Mouse (Mus musculus) hindbrain, embryonic 13.5 days (tissue): ENCODE measurements at regions not wholly inside any gene's neighbourhood (a gene's known extent, or its start where the extent isn't known, plus 50 kb on each side); places are given as distances from the start of the nearest gene placed in this dataset.
"Not testable (repeated sequence)": the region's sequence is repeated elsewhere in the genome, so short reads cannot be mapped to it uniquely, and the experiment has no call there.

Experiments used
- ATAC-seq: fragments of 200-750 bp; cut with Nextera tagmentation; 2 replicates; pipeline ENCODE4 v1.8.0; 2017; ENCODE audit warnings: moderate TSS enrichment; ENCODE audit not compliant: low FRiP score
- H3K27ac ChIP-seq: fragments of 300-500 bp; sonication (generic); 2 replicates; pipeline ENCODE4 v1.5.1; 2015; ENCODE audit warnings: inconsistent platforms, mild to moderate bottlenecking, moderate library complexity
- H3K27me3 ChIP-seq: fragments of 300-500 bp; sonication (generic); 2 replicates; pipeline ENCODE4 v1.6.1; 2015; ENCODE audit warnings: mild to moderate bottlenecking, inconsistent platforms
- H3K36me3 ChIP-seq: fragments of 300-500 bp; sonication (generic); 2 replicates; pipeline ENCODE4 v1.6.1; 2015; ENCODE audit warnings: mild to moderate bottlenecking, inconsistent platforms
- H3K4me1 ChIP-seq: fragments of 300-500 bp; sonication (generic); replicated peaks from 2 replicates; pipeline ENCODE4 v1.6.1; 2015; ENCODE audit warnings: inconsistent platforms
- H3K4me2 ChIP-seq: fragments of 300-500 bp; sonication (generic); 2 replicates; pipeline ENCODE4 v1.6.1; 2015; ENCODE audit warnings: inconsistent platforms, mild to moderate bottlenecking, moderate library complexity
- H3K4me3 ChIP-seq: fragments of 300-500 bp; sonication (generic); 2 replicates; pipeline ENCODE4 v1.5.1; 2015; ENCODE audit warnings: mild to moderate bottlenecking, inconsistent platforms
- H3K9ac ChIP-seq: fragments of 300-500 bp; sonication (generic); 2 replicates; pipeline ENCODE4 v1.6.1; 2015; ENCODE audit warnings: mild to moderate bottlenecking, inconsistent platforms
- H3K9me3 ChIP-seq: fragments of 300-500 bp; sonication (generic); 2 replicates; pipeline ENCODE4 v1.6.1; 2016; ENCODE audit warnings: inconsistent platforms
- WGBS: fragments of 180-500 bp; shearing (Covaris S2); methylation state at CpG from one replicate; pipeline ENCODE4 v1.1.7; 2015; 5-methylcytosine and 5-hydroxymethylcytosine counted together

DNA sequence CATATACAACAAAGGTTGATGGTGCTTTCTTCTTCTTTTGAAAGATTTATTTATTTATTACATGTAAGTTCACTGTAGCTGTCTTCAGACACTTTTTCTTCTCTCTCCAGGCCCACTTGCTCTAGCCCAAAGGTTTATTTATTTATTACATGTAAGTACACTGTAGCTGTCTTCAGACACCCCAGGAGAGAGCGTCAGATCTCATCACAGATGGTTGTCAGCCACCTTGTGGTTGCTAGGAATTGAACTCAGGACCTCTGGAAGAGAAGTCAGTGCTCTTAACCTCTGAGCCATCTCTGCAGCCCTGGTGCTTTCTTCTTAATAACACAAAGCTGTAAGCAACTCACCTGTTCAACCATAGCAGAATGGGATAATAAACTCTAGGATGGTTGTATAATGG is 117.3 kb upstream of the Cpsf6 start:
- not testable (repeated sequence) for H3K27ac ChIP-seq, H3K27me3 ChIP-seq, H3K4me3 ChIP-seq, H3K4me1 ChIP-seq, H3K36me3 ChIP-seq, ATAC-seq, H3K9ac ChIP-seq, H3K9me3 ChIP-seq, H3K4me2 ChIP-seq
- WGBS, result 88% methylated on average over 1 of the region's 1 CpGs

DNA sequence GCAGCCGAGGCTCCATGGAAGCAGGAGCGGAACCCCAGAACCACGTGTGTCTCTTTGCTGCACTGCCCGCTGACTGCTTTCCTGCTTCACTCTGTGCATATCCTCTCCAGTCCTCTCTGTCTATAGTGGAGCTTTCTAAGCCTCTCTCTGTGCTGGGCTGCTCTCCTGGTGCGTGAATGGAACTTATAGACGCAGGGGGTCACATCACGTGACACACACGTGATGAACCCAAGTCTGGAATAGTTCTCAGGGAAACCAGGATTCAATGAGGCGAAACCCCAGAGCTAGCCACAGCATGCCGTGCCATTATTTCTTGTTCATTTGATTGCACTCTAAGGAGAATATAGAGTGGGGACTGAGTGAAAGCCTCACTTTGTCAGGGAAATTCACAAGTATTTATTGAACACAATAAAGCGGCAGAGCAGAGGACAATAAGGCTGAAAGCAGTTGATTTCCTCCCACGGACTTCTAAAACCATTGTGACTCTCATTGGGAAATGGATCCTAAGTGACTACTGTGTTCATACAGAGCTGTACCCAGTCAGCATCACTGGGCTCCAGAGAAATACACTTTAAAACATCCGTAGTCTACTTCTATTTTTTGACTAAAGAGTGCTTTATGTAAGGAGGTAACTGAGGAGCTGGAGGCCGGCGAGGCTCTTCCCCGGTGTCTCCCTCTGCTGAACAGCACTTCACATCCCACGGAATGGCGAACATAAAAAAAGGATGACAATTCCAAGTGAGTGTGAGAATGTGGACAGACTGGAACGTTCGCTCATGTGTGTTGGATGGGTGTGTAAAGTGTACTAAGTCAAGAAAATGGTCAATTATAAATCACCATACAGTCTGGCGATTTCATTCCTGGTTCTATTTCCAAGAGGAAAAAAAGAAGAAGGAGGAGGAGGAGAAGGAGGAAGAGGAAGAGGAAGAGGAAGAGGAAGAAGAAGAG is 116.5 kb upstream of the Cpsf6 start:
- Histone ChIP-seq H3K36me3 (no peaks in the 10 kb centered on the region), H3K9ac (no peak overlapping the region), H3K27me3 (no peaks in the 10 kb centered on the region), H3K27ac (no peak overlapping the region), H3K4me1 (no peaks in the 10 kb centered on the region), H3K9me3 (no peaks in the 10 kb centered on the region), H3K4me2 (no peak overlapping the region), H3K4me3 (no peak overlapping the region)
- ATAC-seq, result peak; percentile 65; the same call in 1 of the 2 replicates
- 63% methylated on average over 21 of the region's 21 CpGs for WGBS

DNA sequence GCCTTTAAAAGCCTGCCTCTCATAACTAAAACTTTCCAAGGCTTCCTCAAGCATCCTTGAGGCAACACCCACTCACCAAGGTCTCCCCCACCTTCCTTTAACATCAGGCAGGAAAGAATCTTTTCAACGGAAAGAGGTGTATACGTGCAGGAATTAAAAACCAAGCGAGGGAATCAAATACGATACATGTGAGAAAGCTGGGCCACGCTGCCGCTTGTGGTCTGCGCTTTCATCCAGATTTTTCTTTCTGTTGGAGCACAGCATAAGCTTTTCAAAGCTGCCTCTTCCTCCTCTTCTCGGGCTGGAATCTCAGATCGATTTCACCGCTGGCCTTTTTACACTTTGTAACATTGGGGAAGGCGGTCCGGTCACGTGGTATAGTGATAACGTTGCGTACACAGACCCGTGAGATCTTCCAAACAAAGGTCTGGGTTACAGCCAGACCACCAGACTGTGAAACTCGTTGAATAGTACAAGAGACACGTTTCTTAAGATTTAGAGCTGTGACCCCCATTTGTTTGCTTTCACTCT is 114.4 kb upstream of the Cpsf6 start:
- peak overlapping the region; percentile 26 for H3K4me3 ChIP-seq
- H3K4me2 ChIP-seq, result peak overlapping the region; percentile 44
- H3K4me1 ChIP-seq, result no peaks in the 10 kb centered on the region
- WGBS, result 56% methylated on average over 18 of the region's 18 CpGs
- H3K27me3 ChIP-seq, result no peaks in the 10 kb centered on the region
- no peaks in the 10 kb centered on the region for H3K36me3 ChIP-seq
- no peaks in the 10 kb centered on the region for H3K9me3 ChIP-seq
- peak overlapping the region; percentile 56; the same call in 1 of the 2 replicates for H3K9ac ChIP-seq
- no peak overlapping the region for H3K27ac ChIP-seq
- ATAC-seq, result no peak

DNA sequence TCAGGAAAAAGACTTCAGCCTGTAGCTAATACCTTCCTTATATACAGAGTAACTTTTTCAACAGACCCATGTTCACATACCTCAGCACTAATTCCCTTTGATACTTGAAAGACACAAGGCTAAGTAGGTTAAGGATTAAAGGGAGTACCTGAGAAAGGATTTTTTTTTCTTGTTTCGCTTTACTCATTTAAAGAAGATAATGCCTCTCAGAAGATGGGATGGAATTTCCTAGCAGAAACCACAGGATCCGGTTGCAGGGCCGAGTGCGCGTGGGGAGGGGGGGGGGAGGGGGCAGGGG is 114.0 kb upstream of the Cpsf6 start:
- no peak for ATAC-seq
- no peak overlapping the region for H3K4me3 ChIP-seq
- H3K27me3 ChIP-seq, result no peaks in the 10 kb centered on the region
- H3K9ac ChIP-seq, result no peak overlapping the region
- 50% methylated on average over 2 of the region's 5 CpGs for WGBS
- no peaks in the 10 kb centered on the region for H3K9me3 ChIP-seq
- H3K27ac ChIP-seq, result no peak overlapping the region
- H3K4me1 ChIP-seq, result no peaks in the 10 kb centered on the region
- H3K4me2 ChIP-seq, result peak overlapping the region; percentile 44; the same call in 1 of the 2 replicates
- H3K36me3 ChIP-seq, result no peaks in the 10 kb centered on the region

DNA sequence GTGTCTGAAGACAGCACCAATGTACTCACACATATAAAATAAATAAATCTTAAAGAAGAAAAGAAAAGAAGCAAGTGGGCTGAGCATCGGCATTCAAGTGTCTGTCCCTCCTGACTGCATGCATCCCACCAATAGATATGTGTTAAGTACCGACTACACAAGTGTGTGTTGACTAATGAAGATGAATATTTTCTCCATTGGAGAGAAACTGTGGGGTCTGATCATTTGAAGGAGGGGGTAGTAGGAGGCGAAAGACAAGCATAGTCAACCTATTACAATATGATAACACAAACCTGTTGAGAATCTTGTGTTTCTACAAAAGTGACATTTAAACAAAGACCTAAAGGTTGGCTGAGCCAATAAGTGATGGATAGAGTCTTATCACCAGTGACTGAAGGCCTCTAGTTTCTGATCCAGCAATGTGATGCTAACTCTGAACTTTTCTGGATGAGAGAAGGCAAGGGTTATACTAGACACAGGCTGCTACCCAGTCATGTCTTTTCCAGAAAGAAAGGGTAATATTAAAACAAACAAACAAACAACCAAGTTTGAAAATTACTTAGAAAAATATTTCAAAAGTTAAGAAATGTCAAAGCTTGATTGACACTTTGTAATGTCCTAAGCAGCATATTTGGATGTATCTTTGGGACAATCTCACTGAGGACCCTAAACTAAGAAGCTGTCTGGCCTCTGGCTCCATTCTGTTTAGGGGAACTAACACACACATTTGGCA is 113.4 kb upstream of the Cpsf6 start:
- Histone ChIP-seq H3K27ac (no peak overlapping the region), H3K4me3 (no peak overlapping the region), H3K9ac (no peak overlapping the region), H3K4me1 (no peaks in the 10 kb centered on the region), H3K27me3 (no peaks in the 10 kb centered on the region), H3K9me3 (no peaks in the 10 kb centered on the region), H3K36me3 (no peaks in the 10 kb centered on the region), H3K4me2 (no peak overlapping the region)
- 94% methylated on average over 3 of the region's 3 CpGs for WGBS
- ATAC-seq, result no peak

DNA sequence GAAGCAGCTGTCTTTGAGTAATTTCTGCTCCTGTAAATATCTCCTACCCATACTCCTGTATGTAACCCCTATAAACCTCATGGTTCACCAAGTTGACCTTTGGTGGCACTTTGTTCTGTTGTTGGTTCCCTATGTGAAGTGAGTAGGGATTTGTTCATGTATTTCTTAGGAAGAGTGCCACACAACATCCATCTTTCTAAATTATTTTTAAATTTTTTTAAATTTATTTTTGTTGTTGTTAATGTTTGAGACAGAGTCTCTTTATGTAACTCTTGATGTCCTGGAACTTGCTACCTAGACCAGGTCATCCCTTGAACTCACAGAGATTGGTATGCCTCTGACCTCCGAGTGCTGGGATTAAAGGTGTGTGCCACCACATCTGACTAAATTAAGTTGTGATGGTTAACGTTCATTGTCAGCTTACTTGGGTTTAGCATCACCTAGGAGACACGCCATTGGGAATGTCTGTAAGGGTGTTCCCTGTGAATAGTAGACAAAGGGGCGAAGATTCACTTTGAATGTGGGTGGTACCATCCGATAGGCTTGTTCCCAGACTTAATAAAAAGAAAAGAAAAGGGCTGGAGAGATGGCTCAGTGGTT is 112.7 kb upstream of the Cpsf6 start:
- no peaks in the 10 kb centered on the region for H3K9me3 ChIP-seq
- no peak overlapping the region for H3K9ac ChIP-seq
- no peak for ATAC-seq
- H3K27ac ChIP-seq, result no peak overlapping the region
- 78% methylated on average over 5 of the region's 5 CpGs for WGBS
- H3K4me1 ChIP-seq, result no peaks in the 10 kb centered on the region
- H3K27me3 ChIP-seq, result no peaks in the 10 kb centered on the region
- H3K36me3 ChIP-seq, result no peaks in the 10 kb centered on the region
- H3K4me2 ChIP-seq, result no peak overlapping the region
- no peak overlapping the region for H3K4me3 ChIP-seq

DNA sequence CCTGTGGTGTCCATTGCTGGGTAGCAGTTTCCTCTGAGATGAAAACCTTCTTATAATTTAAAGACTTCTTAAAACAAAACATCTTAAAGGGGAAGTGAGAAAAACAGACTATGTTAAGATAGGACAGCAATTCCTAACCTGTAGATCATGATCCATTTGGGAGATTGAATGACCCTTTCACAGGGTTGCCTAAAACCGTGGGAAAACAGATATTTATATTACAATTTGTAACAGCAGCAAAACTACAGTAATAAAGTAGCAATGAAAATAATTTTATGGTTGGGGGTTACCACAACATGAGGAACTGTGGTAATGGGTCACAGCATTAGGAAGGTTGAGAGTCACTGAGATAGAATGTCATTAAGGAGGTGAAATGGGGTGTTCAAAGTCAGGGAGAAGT is 111.9 kb upstream of the Cpsf6 start:
- no peaks in the 10 kb centered on the region for H3K36me3 ChIP-seq
- no peaks in the 10 kb centered on the region for H3K4me1 ChIP-seq
- H3K27ac ChIP-seq, result no peak overlapping the region
- WGBS, result 82% methylated on average over 1 of the region's 1 CpGs
- no peak for ATAC-seq
- H3K9me3 ChIP-seq, result no peaks in the 10 kb centered on the region
- no peaks in the 10 kb centered on the region for H3K27me3 ChIP-seq
- H3K9ac ChIP-seq, result no peak overlapping the region
- no peak overlapping the region for H3K4me3 ChIP-seq
- no peak overlapping the region for H3K4me2 ChIP-seq

DNA sequence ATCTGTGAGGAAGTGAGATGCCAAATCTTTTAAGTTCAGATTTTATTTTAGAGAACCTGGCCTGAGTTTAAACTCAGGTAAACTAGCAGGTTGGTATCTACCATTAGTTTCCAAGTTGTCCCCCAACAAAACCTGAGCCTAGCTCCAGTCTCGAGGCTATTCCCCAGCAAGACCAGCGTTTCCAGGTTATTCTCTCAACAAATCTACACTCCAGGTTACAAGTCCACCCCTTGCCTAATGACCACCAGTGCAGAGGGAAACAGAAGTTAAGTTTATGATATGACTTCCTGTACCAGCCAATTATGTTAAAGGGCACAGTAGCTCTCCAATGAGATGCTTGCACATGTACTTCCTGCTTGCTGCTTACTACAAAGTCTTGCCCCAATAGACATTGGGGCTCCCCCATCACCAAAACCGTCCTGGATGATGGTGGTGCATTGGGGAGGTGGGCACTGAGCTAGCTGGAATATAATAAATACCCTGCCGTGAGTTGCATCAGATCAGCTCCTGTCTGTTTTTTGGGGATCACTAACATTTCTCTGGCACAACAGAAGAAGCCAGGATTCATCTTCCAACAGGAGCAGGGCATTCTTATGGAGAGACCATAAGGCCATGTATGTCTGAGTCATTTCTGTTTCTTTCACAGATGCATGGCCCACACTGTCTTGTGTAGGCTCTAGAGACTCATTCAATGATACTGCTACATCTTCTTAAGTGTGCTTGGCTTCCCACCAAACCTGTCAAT is 111.2 kb upstream of the Cpsf6 start:
- Histone ChIP-seq H3K4me1 (no peaks in the 10 kb centered on the region), H3K9me3 (no peaks in the 10 kb centered on the region), H3K9ac (no peak overlapping the region), H3K36me3 (no peaks in the 10 kb centered on the region), H3K27me3 (no peaks in the 10 kb centered on the region), H3K4me3 (no peak overlapping the region), H3K27ac (no peak overlapping the region), H3K4me2 (no peak overlapping the region)
- no peak for ATAC-seq
- 92% methylated on average over 4 of the region's 4 CpGs for WGBS

DNA sequence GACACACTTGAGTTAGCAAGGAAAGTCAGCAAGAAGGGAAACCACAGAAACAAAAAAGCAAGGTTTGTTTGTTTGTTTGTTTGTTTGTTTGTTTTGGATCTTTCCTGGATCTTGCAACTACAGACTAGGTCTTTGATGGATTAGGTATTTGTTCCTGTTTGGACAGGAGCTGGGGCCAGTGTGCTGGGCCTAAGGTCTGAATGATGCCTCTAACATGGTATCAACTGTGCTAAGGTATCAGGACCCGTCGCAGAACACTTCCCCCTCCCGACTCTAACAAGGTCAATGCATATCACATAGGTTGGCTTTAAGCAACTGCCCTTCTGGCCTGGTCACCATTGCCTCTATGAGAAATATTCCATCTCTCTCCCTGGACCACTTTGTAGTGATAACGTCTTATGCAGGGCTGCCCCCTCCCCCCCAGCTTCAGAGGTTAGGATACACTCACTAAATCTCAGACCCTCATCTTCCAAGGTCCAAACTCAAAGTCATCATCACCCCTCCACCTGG is 103.3 kb upstream of the Cpsf6 start:
- no peak for ATAC-seq
- WGBS, result 95% methylated on average over 4 of the region's 4 CpGs
- Histone ChIP-seq H3K9me3 (no peaks in the 10 kb centered on the region), H3K4me2 (no peak overlapping the region), H3K27ac (no peak overlapping the region), H3K36me3 (no peaks in the 10 kb centered on the region), H3K4me3 (no peak overlapping the region), H3K9ac (no peak overlapping the region), H3K4me1 (peaks cover 2% of the 10 kb centered on the region; the same call in 1 of the 2 replicates), H3K27me3 (no peaks in the 10 kb centered on the region)

DNA sequence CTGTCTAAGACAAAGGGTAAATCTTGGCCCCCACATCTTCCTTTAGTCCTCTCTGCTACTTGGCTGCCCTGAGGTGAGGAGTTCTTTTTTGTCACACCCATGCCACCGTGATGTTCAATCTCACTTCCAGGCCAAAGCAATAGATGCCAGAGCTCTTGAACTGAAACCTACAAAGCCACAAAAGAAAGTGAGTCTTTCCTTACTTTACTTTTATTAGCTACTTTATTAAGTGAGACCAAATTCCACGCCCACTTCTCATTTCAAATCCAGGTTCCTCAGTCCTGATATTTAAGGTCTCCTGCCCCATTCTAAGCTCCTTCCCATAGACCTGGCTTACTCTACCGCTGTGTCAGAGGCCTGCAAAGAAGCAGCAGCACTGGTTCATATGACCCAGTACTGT is 102.5 kb upstream of the Cpsf6 start:
- Histone ChIP-seq H3K4me3 (no peak overlapping the region), H3K9ac (no peak overlapping the region), H3K4me1 (peaks cover 8% of the 10 kb centered on the region; the same call in 1 of the 2 replicates), H3K27me3 (no peaks in the 10 kb centered on the region), H3K36me3 (no peaks in the 10 kb centered on the region), H3K27ac (no peak overlapping the region), H3K4me2 (no peak overlapping the region), H3K9me3 (no peaks in the 10 kb centered on the region)
- ATAC-seq, result no peak
- 93% methylated on average over 3 of the region's 3 CpGs for WGBS

DNA sequence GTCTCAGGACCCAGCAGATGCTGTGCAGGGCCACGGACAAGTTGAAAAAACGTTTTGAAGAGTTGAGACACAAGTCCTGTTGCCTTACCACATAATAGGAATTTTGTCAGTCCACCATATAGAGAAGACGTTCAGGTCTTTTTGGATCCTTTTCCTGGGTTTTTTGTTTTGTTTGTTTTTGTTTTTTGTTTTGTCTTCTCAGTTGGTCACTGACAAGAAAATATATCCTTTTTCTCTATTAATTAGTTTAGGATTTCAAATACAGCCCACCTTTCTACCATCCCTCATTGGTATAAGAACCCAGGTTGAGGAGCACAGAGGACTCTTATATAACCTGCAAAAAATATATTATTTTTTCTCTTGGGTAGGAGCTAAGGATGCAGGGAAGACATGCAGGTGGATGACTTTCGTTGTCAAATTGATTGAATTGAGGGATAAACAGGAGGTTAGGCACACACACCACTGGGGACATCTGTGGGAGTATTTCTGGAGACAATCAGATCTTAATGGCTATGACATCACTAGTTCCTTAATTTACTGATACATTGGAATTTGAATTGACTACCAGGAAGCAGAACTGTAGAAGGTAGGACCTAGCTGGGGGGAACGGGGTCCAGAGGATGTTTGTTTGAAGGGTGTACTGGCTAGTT is 101.7 kb upstream of the Cpsf6 start:
- no peak overlapping the region for H3K4me2 ChIP-seq
- H3K27ac ChIP-seq, result no peak overlapping the region
- H3K9ac ChIP-seq, result no peak overlapping the region
- H3K36me3 ChIP-seq, result no peaks in the 10 kb centered on the region
- H3K9me3 ChIP-seq, result no peaks in the 10 kb centered on the region
- H3K4me3 ChIP-seq, result no peak overlapping the region
- 79% methylated on average over 5 of the region's 5 CpGs for WGBS
- H3K27me3 ChIP-seq, result no peaks in the 10 kb centered on the region
- no peak for ATAC-seq
- peaks cover 8% of the 10 kb centered on the region; the same call in 1 of the 2 replicates for H3K4me1 ChIP-seq
